Mouse (Mus musculus): Measurements from ENCODE around the gene Smim23.

Smim23 gene

GRCm38 (mm10) chr11:32824505-32824904, at the start of gene Smim23:
Smim23 (minus strand) TSS chr11:32824605.
- no peak for DNase-seq

- no peak for DNase-seq
Observed at GRCm38 (mm10) chr11:32868619-32869383, 44.4 kb upstream of the Smim23 start.

- DNase-seq = no peak
Observed at GRCm38 (mm10) chr11:32864615-32865014, 40.2 kb upstream of the Smim23 start.

- no peak for DNase-seq
Observed at GRCm38 (mm10) chr11:32857418-32857879, 33.0 kb upstream of the Smim23 start.

GRCm38 (mm10) chr11:32846682-32847222, 22.3 kb upstream of the Smim23 start:
- DNase-seq = no peak

GRCm38 (mm10) chr11:32841169-32841568, 16.8 kb upstream of the Smim23 start:
- no peak for DNase-seq

GRCm38 (mm10) chr11:32840256-32840655, 15.9 kb upstream of the Smim23 start:
- no peak for DNase-seq

- DNase-seq = no peak
Observed at GRCm38 (mm10) chr11:32835022-32835421, 10.6 kb upstream of the Smim23 start.

GRCm38 (mm10) chr11:32834367-32834918, 10.0 kb upstream of the Smim23 start:
- DNase-seq = no peak

- DNase-seq = no peak
Observed at GRCm38 (mm10) chr11:32817566-32817965, 6.8 kb downstream of the Smim23 start.

GRCm38 (mm10) chr11:32814286-32814685, 10.1 kb downstream of the Smim23 start:
- no peak for DNase-seq

GRCm38 (mm10) chr11:32809091-32809490, 15.3 kb downstream of the Smim23 start:
- no peak for DNase-seq

- DNase-seq = peak; percentile 68
Observed at GRCm38 (mm10) chr11:32805958-32806357, 18.4 kb downstream of the Smim23 start.

GRCm38 (mm10) chr11:32803658-32804057, 20.7 kb downstream of the Smim23 start:
- no peak for DNase-seq

- no peak for DNase-seq
Observed at GRCm38 (mm10) chr11:32801715-32802114, 22.7 kb downstream of the Smim23 start.

GRCm38 (mm10) chr11:32800929-32801375, 23.5 kb downstream of the Smim23 start:
- DNase-seq = no peak

GRCm38 (mm10) chr11:32798445-32798844, 26.0 kb downstream of the Smim23 start:
- DNase-seq = no peak

- no peak for DNase-seq
Observed at GRCm38 (mm10) chr11:32794759-32795445, 29.5 kb downstream of the Smim23 start.

- DNase-seq = no peak
Observed at GRCm38 (mm10) chr11:32786201-32786600, 38.2 kb downstream of the Smim23 start.

GRCm38 (mm10) chr11:32785591-32786147, 38.7 kb downstream of the Smim23 start:
- no peak for DNase-seq

- no peak for DNase-seq
Observed at GRCm38 (mm10) chr11:32782724-32783123, 41.7 kb downstream of the Smim23 start.

GRCm38 (mm10) chr11:32781633-32782404, 42.6 kb downstream of the Smim23 start:
- no peak for DNase-seq
